Mouse (Mus musculus): Measurements from ENCODE around the gene S100a5. TPM values are rescaled to one million over a fixed set of nuclear protein-coding genes. Genes with fewer than 3 reads are reported as not detected.

Gene S100a5
- polyA plus RNA-seq, 1 experiment from 2014 or later, result not detected

DNA sequence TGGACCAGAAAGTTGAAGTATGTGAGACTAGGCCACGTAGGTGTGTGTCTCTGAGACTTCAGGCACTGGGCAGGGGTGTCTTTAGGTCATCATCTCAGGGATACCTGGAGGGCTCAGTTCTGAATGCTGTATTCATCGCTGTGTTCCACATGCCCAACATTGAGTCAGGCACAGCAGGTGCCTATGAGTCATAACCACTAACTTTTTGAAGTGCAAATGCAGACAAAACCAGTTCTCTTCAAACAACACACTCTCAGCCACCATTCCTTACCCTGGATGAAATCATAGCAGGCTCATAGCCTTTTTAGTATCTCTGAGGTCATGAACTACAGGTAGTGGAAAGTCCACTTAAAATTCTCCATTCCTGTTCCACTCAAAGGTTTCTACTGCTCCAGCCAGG is 21.0 kb downstream of the S100a5 start:
- no peak for ATAC-seq (ENCODE audit: low FRiP score, low read depth)
- no peaks in the 10 kb centered on the region for H3K9me3 ChIP-seq
- H3K36me3 ChIP-seq, result no peaks in the 10 kb centered on the region
- no peak overlapping the region for H3K9ac ChIP-seq (replicated peaks)
- WGBS, result 80% methylated on average over 2 of the region's 2 CpGs
- H3K27me3 ChIP-seq, result no peaks in the 10 kb centered on the region
- H3K4me2 ChIP-seq (replicated peaks), result no peak overlapping the region
- no peaks in the 10 kb centered on the region for H3K4me1 ChIP-seq
- H3K27ac ChIP-seq (replicated peaks), result no peak overlapping the region
- H3K4me3 ChIP-seq, result no peak overlapping the region

DNA sequence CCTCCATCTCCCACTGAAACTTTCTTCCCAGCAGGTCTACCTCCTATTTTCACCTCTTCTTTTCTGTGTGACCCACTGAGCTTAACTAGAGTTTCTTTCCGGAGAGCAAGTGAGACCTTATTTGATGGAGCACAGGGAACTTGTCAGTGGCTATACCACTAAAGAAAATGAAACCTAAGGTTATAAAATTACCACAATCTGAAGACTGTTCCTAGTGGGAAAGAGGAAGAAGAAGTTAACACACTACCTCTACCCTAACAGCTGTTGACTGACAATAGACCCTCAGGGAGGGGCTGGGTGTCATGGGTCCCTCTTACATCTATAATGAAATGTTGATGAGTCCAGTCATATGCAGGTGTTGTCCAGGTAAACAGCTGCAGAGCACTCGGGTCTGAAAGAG is 23.7 kb downstream of the S100a5 start:
- Histone ChIP-seq H3K27me3 (no peaks in the 10 kb centered on the region), H3K9me3 (no peaks in the 10 kb centered on the region), H3K27ac (replicated peaks) (no peak overlapping the region), H3K36me3 (no peaks in the 10 kb centered on the region), H3K4me1 (no peaks in the 10 kb centered on the region), H3K4me2 (replicated peaks) (no peak overlapping the region), H3K4me3 (no peak overlapping the region), H3K9ac (replicated peaks) (no peak overlapping the region)
- 84% methylated on average over 2 of the region's 2 CpGs for WGBS
- ATAC-seq (ENCODE audit: low FRiP score, low read depth), result no peak

GRCm38 (mm10) chr3:90638511-90639275 is 30.4 kb downstream of the S100a5 start:
- Histone ChIP-seq H3K27ac (replicated peaks) (no peak overlapping the region), H3K4me3 (no peak overlapping the region), H3K36me3 (no peaks in the 10 kb centered on the region), H3K4me2 (replicated peaks) (no peak overlapping the region), H3K27me3 (no peaks in the 10 kb centered on the region), H3K9me3 (no peaks in the 10 kb centered on the region), H3K4me1 (no peaks in the 10 kb centered on the region), H3K9ac (replicated peaks) (no peak overlapping the region)
- no peak for ATAC-seq (ENCODE audit: low FRiP score, low read depth)
- WGBS, result 80% methylated on average over 1 of the region's 1 CpGs

DNA sequence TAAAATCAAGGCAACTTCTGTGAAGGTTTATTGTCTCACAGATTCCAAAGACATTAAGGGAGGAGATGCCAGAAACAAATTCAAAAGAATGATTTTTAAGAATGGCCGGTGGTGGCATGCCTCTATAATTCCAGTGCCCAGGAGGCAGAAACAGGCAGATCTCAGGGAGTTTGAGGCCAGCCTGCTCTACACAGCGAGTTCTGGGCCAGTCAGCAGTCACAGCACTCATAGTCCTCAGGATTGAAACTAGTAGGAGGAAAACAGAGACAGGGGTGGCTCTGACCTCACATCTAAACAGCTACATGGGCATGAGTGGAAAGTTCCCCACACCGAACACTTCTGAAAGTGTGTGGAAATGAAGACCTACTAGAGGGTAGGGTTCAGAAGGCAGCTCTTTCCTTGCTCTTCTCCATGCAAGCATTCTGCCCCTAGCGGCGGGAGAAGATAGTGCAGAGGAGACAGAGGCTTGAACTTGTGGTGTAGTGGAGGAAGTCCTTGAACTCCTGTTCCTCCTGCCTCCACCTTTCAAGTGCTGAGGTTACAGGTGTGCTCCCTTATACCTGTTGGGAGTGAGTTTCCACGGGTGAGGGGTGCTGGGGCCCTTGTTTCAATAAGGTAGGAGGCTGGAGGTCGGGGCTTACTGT is 31.3 kb downstream of the S100a5 start:
- Histone ChIP-seq H3K27ac (replicated peaks) (no peak overlapping the region), H3K27me3 (no peaks in the 10 kb centered on the region), H3K36me3 (no peaks in the 10 kb centered on the region), H3K4me1 (no peaks in the 10 kb centered on the region), H3K4me3 (no peak overlapping the region), H3K9me3 (no peaks in the 10 kb centered on the region), H3K4me2 (replicated peaks) (no peak overlapping the region), H3K9ac (replicated peaks) (no peak overlapping the region)
- 57% methylated on average over 7 of the region's 7 CpGs for WGBS
- ATAC-seq (ENCODE audit: low FRiP score, low read depth), result no peak

DNA sequence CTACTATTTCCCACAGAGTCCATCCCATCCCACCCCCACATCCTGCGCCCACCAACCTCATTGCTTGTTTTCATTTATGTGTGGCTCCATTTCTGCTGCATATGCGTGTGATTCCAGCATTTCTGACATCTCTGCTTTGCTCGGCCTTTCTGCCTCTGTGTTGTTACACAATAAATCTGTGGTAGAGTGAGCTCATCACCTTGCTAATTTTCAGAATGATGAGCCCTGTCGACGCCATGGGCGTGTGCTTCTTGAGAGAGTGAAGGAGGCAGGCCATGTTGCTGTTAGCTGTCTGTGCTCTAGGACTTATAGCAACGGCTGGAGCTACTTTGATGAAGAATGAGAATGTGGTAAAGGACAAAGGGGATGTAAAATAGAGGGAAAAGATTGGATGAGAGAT is 32.7 kb downstream of the S100a5 start:
- no peak for ATAC-seq (ENCODE audit: low FRiP score, low read depth)
- 86% methylated on average over 7 of the region's 7 CpGs for WGBS
- H3K4me3 ChIP-seq, result no peak overlapping the region
- no peaks in the 10 kb centered on the region for H3K36me3 ChIP-seq
- H3K9me3 ChIP-seq, result no peaks in the 10 kb centered on the region
- no peaks in the 10 kb centered on the region for H3K27me3 ChIP-seq
- no peak overlapping the region for H3K9ac ChIP-seq (replicated peaks)
- H3K27ac ChIP-seq (replicated peaks), result no peak overlapping the region
- no peaks in the 10 kb centered on the region for H3K4me1 ChIP-seq
- no peak overlapping the region for H3K4me2 ChIP-seq (replicated peaks)

GRCm38 (mm10) chr3:90644220-90644619 is 35.9 kb downstream of the S100a5 start:
- H3K36me3 ChIP-seq, result no peaks in the 10 kb centered on the region
- no peak overlapping the region for H3K9ac ChIP-seq (replicated peaks)
- H3K4me3 ChIP-seq, result no peak overlapping the region
- H3K4me1 ChIP-seq, result no peaks in the 10 kb centered on the region
- H3K27ac ChIP-seq (replicated peaks), result no peak overlapping the region
- WGBS, result 49% methylated on average over 3 of the region's 3 CpGs
- no peak for ATAC-seq (ENCODE audit: low FRiP score, low read depth)
- no peaks in the 10 kb centered on the region for H3K27me3 ChIP-seq
- no peak overlapping the region for H3K4me2 ChIP-seq (replicated peaks)
- no peaks in the 10 kb centered on the region for H3K9me3 ChIP-seq

GRCm38 (mm10) chr3:90647291-90647690 is 39.0 kb downstream of the S100a5 start:
- Histone ChIP-seq H3K4me3 (no peak overlapping the region), H3K4me2 (replicated peaks) (no peak overlapping the region), H3K9ac (replicated peaks) (no peak overlapping the region), H3K27ac (replicated peaks) (no peak overlapping the region), H3K27me3 (no peaks in the 10 kb centered on the region), H3K36me3 (no peaks in the 10 kb centered on the region), H3K9me3 (no peaks in the 10 kb centered on the region), H3K4me1 (no peaks in the 10 kb centered on the region)
- 70% methylated on average over 1 of the region's 1 CpGs for WGBS
- ATAC-seq (ENCODE audit: low FRiP score, low read depth), result no peak

DNA sequence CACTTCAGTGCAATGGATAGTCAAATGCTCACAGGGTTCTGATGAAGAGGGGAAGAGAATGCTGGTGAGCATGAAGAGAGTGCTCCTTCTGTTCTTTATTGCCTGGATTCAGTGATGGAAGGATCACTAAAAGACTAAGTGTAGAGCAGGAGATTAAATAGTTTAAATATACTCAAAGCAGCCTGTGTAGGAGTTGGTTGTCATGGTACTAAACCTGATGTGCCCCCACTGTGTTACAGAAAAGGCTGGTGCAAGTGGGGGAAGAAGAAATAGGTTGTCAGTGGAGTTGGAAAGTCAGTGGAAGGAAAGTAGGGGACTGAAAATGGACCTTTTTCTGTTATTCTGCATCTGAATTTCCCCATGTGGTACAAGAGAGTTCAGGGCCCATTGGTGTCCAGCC is 40.7 kb downstream of the S100a5 start:
- H3K36me3 ChIP-seq, result no peaks in the 10 kb centered on the region
- no peaks in the 10 kb centered on the region; the same call in 1 of the 2 replicates for H3K27me3 ChIP-seq
- ATAC-seq (ENCODE audit: low FRiP score, low read depth), result no peak
- H3K27ac ChIP-seq (replicated peaks), result no peak overlapping the region
- H3K4me3 ChIP-seq, result no peak overlapping the region
- no peak overlapping the region for H3K4me2 ChIP-seq (replicated peaks)
- no peaks in the 10 kb centered on the region for H3K9me3 ChIP-seq
- H3K9ac ChIP-seq (replicated peaks), result no peak overlapping the region
- no peaks in the 10 kb centered on the region for H3K4me1 ChIP-seq

- 92% methylated on average over 2 of the region's 2 CpGs for WGBS
- Histone ChIP-seq H3K4me1 (no peaks in the 10 kb centered on the region), H3K9me3 (no peaks in the 10 kb centered on the region), H3K9ac (replicated peaks) (no peak overlapping the region), H3K27me3 (no peaks in the 10 kb centered on the region; the same call in 1 of the 2 replicates), H3K27ac (replicated peaks) (no peak overlapping the region), H3K4me3 (no peak overlapping the region), H3K36me3 (no peaks in the 10 kb centered on the region), H3K4me2 (replicated peaks) (no peak overlapping the region)
- ATAC-seq (ENCODE audit: low FRiP score, low read depth), result no peak
Observed at GRCm38 (mm10) chr3:90649832-90650231, 41.5 kb downstream of the S100a5 start.

- Histone ChIP-seq H3K27me3 (no peaks in the 10 kb centered on the region; the same call in 1 of the 2 replicates), H3K9me3 (no peaks in the 10 kb centered on the region), H3K4me1 (no peaks in the 10 kb centered on the region), H3K4me2 (replicated peaks) (no peak overlapping the region), H3K4me3 (no peak overlapping the region), H3K36me3 (no peaks in the 10 kb centered on the region), H3K27ac (replicated peaks) (no peak overlapping the region), H3K9ac (replicated peaks) (no peak overlapping the region)
- WGBS, result 36% methylated on average over 5 of the region's 5 CpGs
- peak; percentile 84 for ATAC-seq (ENCODE audit: low FRiP score, low read depth)
Observed at GRCm38 (mm10) chr3:90652878-90653508, 44.7 kb downstream of the S100a5 start.

DNA sequence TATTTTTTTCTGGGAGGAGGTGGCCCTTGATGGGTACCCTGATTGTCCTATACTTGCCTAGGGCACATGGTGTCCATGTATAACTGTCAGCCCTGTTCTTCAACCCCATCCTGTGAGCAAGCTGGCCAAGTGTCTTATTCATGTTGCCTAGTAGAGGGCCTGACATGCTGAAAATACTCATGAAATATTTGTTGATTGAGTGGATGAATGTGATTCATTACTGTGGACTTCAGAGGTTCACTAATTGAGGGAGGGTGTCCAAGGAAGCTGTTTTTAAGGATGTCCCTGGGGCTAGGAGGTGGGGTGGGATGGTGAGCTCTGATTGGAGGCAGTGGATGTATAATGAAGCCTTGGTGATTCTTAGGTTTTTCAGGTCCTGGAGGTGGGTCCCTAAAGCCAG is 45.4 kb downstream of the S100a5 start, which contains the start of gene S100a7a:
TSS of gene S100a7a (plus strand) at position 301 of the 400 bp plus-strand sequence.
- Histone ChIP-seq H3K27ac (replicated peaks) (no peak within 1 kb of the TSS), H3K36me3 (no peaks in the 10 kb centered on the region), H3K4me2 (replicated peaks) (no peak within 1 kb of the TSS), H3K9me3 (no peaks in the 10 kb centered on the region), H3K27me3 (no peaks in the 10 kb centered on the region; the same call in 1 of the 2 replicates), H3K4me1 (no peaks in the 10 kb centered on the region), H3K9ac (replicated peaks) (no peak within 1 kb of the TSS), H3K4me3 (no peak within 1 kb of the TSS)
- ATAC-seq (ENCODE audit: low FRiP score, low read depth), result no peak

- H3K27me3 ChIP-seq, result no peaks in the 10 kb centered on the region; the same call in 1 of the 2 replicates
- H3K27ac ChIP-seq (replicated peaks), result no peak overlapping the region
- H3K4me1 ChIP-seq, result no peaks in the 10 kb centered on the region
- no peaks in the 10 kb centered on the region for H3K9me3 ChIP-seq
- no peak overlapping the region for H3K4me3 ChIP-seq
- H3K36me3 ChIP-seq, result no peaks in the 10 kb centered on the region
- WGBS, result 69% methylated on average over 4 of the region's 4 CpGs
- no peak overlapping the region for H3K4me2 ChIP-seq (replicated peaks)
- no peak overlapping the region for H3K9ac ChIP-seq (replicated peaks)
- no peak for ATAC-seq (ENCODE audit: low FRiP score, low read depth)
Observed at GRCm38 (mm10) chr3:90657405-90657804, 49.1 kb downstream of the S100a5 start.
